Mouse (Mus musculus) gastrocnemius, adult 18-20 months (tissue): ENCODE data around the gene Cbfb. TPM values are rescaled to one million over a fixed set of nuclear protein-coding genes. Genes with fewer than 3 reads are reported as not detected.
"Not testable (repeated sequence)": the region's sequence is repeated elsewhere in the genome, so short reads cannot be mapped to it uniquely, and the experiment has no call there.

Source experiments
- DNase-seq: peaks from one replicate; pipeline ENCODE4 v3.0.0; 2021; ENCODE audit warnings: low spot score
- long read RNA-seq, 2 experiments: library from polyadenylated mRNA; stranded (forward); transcript quantifications; one replicate each; pipeline ENCODE4 v2.0.0; 2021
- total RNA-seq, 2 experiments: library from RNA; stranded (reverse); gene quantifications; 2 replicates each; pipeline ENCODE4 v1.2.3; 2021

Gene Cbfb
- total RNA-seq = 10 to 100 TPM; 80.3 to 88.8 TPM
- long read RNA-seq, experiment 1, transcript Cbfb-202 (6 exons, 2,891 nt) = major isoform, 17 of 108 reads
- long read RNA-seq, experiment 1, transcript Cbfb-201 (6 exons, 2,883 nt) = minor isoform, 7 of 108 reads
- long read RNA-seq, experiment 1, partial matches to known transcripts = 70 of 108 reads
- long read RNA-seq, experiment 1, other reads (novel, unspliced or antisense) = 14 of 108 reads
- long read RNA-seq, experiment 2, transcript Cbfb-202 (6 exons, 2,891 nt) = major isoform, 19 of 123 reads
- long read RNA-seq, experiment 2, transcript Cbfb-201 (6 exons, 2,883 nt) = minor isoform, 14 of 123 reads
- long read RNA-seq, experiment 2, partial matches to known transcripts = 72 of 123 reads
- long read RNA-seq, experiment 2, other reads (novel, unspliced or antisense) = 16 of 123 reads

GRCm38 (mm10) chr8:105170381-105171115 is at the start of gene Cbfb:
Gene Cbfb (plus strand): TSS chr8:105170674.
- peak; percentile 94 for DNase-seq

GRCm38 (mm10) chr8:105129864-105130263 is 40.6 kb upstream of the Cbfb start:
- no peak for DNase-seq

GRCm38 (mm10) chr8:105131509-105131908 is 39.0 kb upstream of the Cbfb start, which contains the start of gene Ces4a:
Gene Ces4a (plus strand): TSS chr8:105131800.
- DNase-seq = no peak

GRCm38 (mm10) chr8:105138423-105138822 is 32.1 kb upstream of the Cbfb start:
- DNase-seq = peak; percentile 82

- DNase-seq = no peak
These were observed 28.1 kb upstream of the Cbfb start for GRCm38 (mm10) chr8:105142395-105142794.

- DNase-seq = no peak
These were observed 18.8 kb upstream of the Cbfb start for GRCm38 (mm10) chr8:105151654-105152053.

GRCm38 (mm10) chr8:105152623-105153398 is 17.7 kb upstream of the Cbfb start:
- peak; percentile 81 for DNase-seq

- no peak for DNase-seq
These were observed 16.2 kb upstream of the Cbfb start for GRCm38 (mm10) chr8:105154316-105154715.

- no peak for DNase-seq
These were observed 15.3 kb upstream of the Cbfb start for GRCm38 (mm10) chr8:105155091-105155745.

GRCm38 (mm10) chr8:105157555-105157954 is 12.9 kb upstream of the Cbfb start:
- DNase-seq = peak; percentile 60

GRCm38 (mm10) chr8:105158084-105158483 is 12.4 kb upstream of the Cbfb start:
- DNase-seq = no peak

- DNase-seq = no peak
These were observed 9.3 kb upstream of the Cbfb start for GRCm38 (mm10) chr8:105161121-105161652.

GRCm38 (mm10) chr8:105164272-105164902 is 6.1 kb upstream of the Cbfb start:
- no peak for DNase-seq

- no peak for DNase-seq
These were observed 5.3 kb upstream of the Cbfb start for GRCm38 (mm10) chr8:105165191-105165590.

GRCm38 (mm10) chr8:105167116-105167515 is 3.4 kb upstream of the Cbfb start:
- DNase-seq = no peak

GRCm38 (mm10) chr8:105169582-105169981 is 892 bp upstream of the Cbfb start:
- DNase-seq = no peak

- no peak for DNase-seq
These were observed 463 bp upstream of the Cbfb start for GRCm38 (mm10) chr8:105170041-105170380.

GRCm38 (mm10) chr8:105171116-105172002 is 885 bp downstream of the Cbfb start:
- peak; percentile 54 for DNase-seq

- no peak for DNase-seq
These were observed 1.5 kb downstream of the Cbfb start for GRCm38 (mm10) chr8:105172003-105172362.

GRCm38 (mm10) chr8:105175287-105175686 is 4.8 kb downstream of the Cbfb start:
- DNase-seq = not testable (repeated sequence)
